Mouse (Mus musculus) liver, postnatal 0 days (tissue): Measurements from ENCODE around the gene Gm20388. TPM values are rescaled to one million over a fixed set of nuclear protein-coding genes. Genes with fewer than 3 reads are reported as not detected.

Source experiments
- ATAC-seq: fragments of 200-750 bp; cut with Nextera tagmentation; 2 replicates; pipeline ENCODE4 v1.8.0; 2017; ENCODE audit warnings: mild to moderate bottlenecking, moderate library complexity
- DNase-seq: peaks from one replicate; pipeline ENCODE4 v3.0.0-alpha.2; 2016
- H3K27ac ChIP-seq: fragments of 300-500 bp; sonication (generic); 2 replicates; pipeline ENCODE4 v1.5.1; 2014; ENCODE audit warnings: antibody characterized with exemption, moderate library complexity, mild to moderate bottlenecking, low read depth
- H3K27me3 ChIP-seq: fragments of 300-500 bp; sonication (generic); 2 replicates; pipeline ENCODE4 v1.6.1; 2014; ENCODE audit warnings: low read length, control low read depth, mixed read lengths; ENCODE audit not compliant: insufficient read depth
- H3K36me3 ChIP-seq: fragments of 300-500 bp; sonication (generic); replicated peaks from 2 replicates; pipeline ENCODE4 v1.6.1; 2014; ENCODE audit warnings: mild to moderate bottlenecking, control low read depth, low read length, moderate library complexity, mixed read lengths; ENCODE audit not compliant: insufficient read depth
- H3K4me1 ChIP-seq: fragments of 300-500 bp; sonication (generic); 2 replicates; pipeline ENCODE4 v1.6.1; 2014; ENCODE audit warnings: antibody characterized with exemption, mild to moderate bottlenecking, control low read depth; ENCODE audit not compliant: insufficient read depth
- H3K4me2 ChIP-seq: fragments of 300-500 bp; sonication (generic); 2 replicates; pipeline ENCODE4 v1.6.1; 2014; ENCODE audit warnings: low read depth, mild to moderate bottlenecking, low read length, moderate library complexity, mixed read lengths
- H3K4me3 ChIP-seq: fragments of 300-500 bp; sonication (generic); 2 replicates; pipeline ENCODE4 v1.5.1; 2014; ENCODE audit warnings: low read depth, low read length
- H3K9ac ChIP-seq: fragments of 300-500 bp; sonication (generic); replicated peaks from 2 replicates; pipeline ENCODE4 v1.6.1; 2014; ENCODE audit warnings: mild to moderate bottlenecking, moderate library complexity
- H3K9me3 ChIP-seq: fragments of 300-500 bp; sonication (generic); 2 replicates; pipeline ENCODE4 v1.6.1; 2016; ENCODE audit warnings: mild to moderate bottlenecking, control low read depth, low read length, mixed read lengths
- CTCF ChIP-seq: sonication (generic); IDR thresholded peaks from 2 replicates; pipeline ENCODE4 v1.5.1; 2016; ENCODE audit warnings: antibody characterized with exemption, low read depth
- EP300 ChIP-seq: IDR thresholded peaks from 2 replicates; pipeline ENCODE4 v1.6.1; 2016; ENCODE audit warnings: antibody characterized with exemption, low read depth, mild to moderate bottlenecking
- WGBS: fragments of 180-500 bp; shearing (Covaris S2); extraction: QIAGEN DNeasy Blood & Tissue Kit; methylation state at CpG from one replicate; pipeline ENCODE4 v1.1.7; 2014; ENCODE audit not compliant: insufficient replicate concordance; 5-methylcytosine and 5-hydroxymethylcytosine counted together
- polyA plus RNA-seq: library from polyadenylated mRNA; unstranded; fragments of >200 nt; fragmentation: Nextera tagmentation; extraction: Ambion mirVana; gene quantifications from 2 replicates; pipeline ENCODE4 v1.2.1, GENCODE M21; 2015

Gm20388 gene
- polyA plus RNA-seq, 1 experiment from 2014 or later = not detected

DNA sequence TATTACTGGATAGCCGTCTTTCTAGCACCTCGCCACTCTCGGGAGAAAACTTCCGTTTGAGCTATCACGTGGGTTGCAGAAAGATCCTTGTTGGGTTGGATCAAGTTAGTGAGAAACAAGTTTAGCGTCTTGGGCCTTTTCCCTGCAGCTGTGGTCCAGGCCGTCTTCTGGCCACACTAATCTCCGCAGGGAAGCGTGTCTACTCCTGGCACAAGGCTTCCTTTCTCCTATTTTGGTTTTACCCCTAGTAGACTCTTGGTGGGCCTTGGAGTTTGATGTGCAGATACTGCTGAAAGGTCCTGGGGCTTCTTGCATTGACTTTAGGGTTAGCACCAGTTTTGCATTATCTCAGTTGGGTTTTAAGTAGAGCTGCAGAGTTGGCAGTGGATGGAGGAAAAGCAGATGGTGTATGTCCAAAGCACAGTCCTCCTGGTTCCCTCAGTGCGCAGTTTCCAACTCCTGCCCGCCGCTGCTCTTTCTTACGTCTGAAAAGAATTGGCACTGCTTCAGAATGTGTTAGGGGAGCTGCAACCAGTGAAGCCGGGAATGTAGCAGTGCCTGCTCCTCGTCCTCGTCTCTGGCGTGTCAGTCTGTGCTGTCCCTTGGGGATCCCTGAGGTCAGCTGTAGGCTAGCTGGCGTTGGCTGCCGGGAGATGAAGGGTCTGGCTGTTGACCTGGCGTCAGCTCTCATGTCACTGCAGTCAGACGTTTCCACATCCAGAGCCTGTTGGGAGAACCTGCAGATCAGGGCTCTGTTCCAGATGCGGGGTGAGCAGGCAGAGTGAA, 2107.6 kb downstream of the Gm20388 start:
- no peak for DNase-seq
- peaks cover 18% of the 10 kb centered on the region for H3K36me3 ChIP-seq
- TF ChIP-seq CTCF (no peak), EP300 (no peak)

DNA sequence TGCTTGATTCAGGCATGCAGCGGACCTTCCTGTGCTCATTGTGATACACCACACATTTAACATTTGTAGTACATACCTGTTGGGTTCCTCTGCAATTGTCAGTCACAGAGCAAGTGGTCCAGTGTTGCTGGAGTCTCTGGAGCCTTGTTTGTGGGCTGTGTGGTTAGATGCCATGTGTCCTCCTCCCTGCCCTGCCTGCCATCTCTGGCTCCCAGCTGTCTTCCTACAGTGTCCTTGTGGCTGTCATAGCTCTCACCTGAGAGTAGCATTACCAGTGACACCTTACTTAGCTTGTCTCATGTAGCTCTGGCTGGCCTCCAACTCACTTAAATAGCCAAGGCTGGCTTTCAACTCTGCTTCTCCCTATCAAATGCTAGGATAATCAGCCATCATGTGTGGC, 2108.5 kb downstream of the Gm20388 start:
- no peak overlapping the region for H3K4me3 ChIP-seq
- H3K4me2 ChIP-seq = no peak overlapping the region
- ATAC-seq (no peak), DNase-seq (no peak)
- H3K27ac ChIP-seq = no peak overlapping the region
- H3K27me3 ChIP-seq = no peaks in the 10 kb centered on the region
- TF ChIP-seq EP300 (no peak), CTCF (no peak)
- H3K4me1 ChIP-seq = peaks cover 12% of the 10 kb centered on the region
- H3K36me3 ChIP-seq = peaks cover 20% of the 10 kb centered on the region
- no peaks in the 10 kb centered on the region for H3K9me3 ChIP-seq
- whole genome bisulfite sequencing = 93% methylated on average over 1 of the region's 1 CpGs
- H3K9ac ChIP-seq = no peak overlapping the region

More for the DNA sequence above, 2107.6 kb downstream of the Gm20388 start:
- Histone ChIP-seq H3K27me3 (no peaks in the 10 kb centered on the region), H3K9me3 (no peaks in the 10 kb centered on the region), H3K4me2 (no peak overlapping the region), H3K27ac (no peak overlapping the region), H3K9ac (no peak overlapping the region), H3K4me1 (peaks cover 12% of the 10 kb centered on the region), H3K4me3 (no peak overlapping the region)
- WGBS = 91% methylated on average over 22 of the region's 22 CpGs
- ATAC-seq = no peak

DNA sequence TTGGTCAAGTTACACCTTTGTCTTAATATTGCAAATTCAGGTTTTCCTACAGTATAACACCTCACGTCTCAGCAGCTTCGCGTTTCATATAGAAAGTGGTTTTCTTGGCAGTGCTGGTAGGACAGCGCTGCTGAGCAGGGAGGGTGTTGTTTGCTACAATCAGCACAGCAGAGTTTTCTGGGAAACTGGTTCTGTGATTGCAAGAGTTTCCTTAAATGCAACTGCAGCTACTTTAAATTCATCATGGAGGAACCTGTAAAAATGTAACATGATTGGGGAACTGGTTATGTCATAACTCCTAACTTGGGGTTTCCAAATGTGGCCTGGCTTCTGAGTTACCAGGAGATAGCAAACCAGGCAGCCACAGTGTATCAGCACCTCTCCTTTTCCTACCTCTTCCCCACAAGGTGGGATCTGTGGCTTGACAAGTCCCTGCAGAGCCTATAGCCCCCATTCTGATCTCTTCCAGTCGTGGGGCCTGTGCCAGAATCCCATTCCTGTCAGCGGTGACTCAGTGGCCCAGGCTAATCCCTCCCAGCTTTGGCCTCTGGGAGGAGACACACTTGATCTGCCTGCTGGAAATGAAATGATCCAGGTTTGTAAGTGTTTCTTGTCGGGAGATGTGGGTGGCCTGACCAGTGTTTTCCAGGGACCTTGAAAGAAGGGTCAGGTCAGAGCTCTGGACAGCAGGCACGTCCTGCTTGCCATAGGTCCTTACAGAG, 2109.6 kb downstream of the Gm20388 start:
- WGBS = 82% methylated on average over 8 of the region's 8 CpGs
- Histone ChIP-seq H3K36me3 (peaks cover 26% of the 10 kb centered on the region), H3K4me1 (peaks cover 12% of the 10 kb centered on the region)

DNA sequence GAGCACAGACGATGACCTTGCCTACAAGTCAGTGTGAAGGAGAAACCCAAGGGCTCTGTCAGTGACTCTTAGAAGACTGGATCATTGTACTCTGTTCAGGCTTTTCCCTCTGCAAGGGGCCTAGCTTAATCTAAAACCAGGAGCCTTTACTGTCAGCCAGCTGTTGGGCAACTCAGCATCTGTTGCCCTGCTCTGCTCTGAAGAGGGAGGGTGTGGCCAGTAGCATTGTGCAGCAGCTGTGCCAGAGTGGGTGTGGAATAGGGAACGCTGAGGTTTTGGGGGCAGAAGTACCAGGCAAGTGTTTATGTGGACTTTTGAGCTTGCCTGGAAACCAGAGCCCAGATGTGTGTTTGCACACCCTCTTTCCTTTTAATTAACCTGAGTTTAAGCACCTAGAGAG, 2111.1 kb downstream of the Gm20388 start:
- H3K4me2 ChIP-seq = no peak overlapping the region
- no peak overlapping the region for H3K9ac ChIP-seq
- H3K27ac ChIP-seq = peak overlapping the region; percentile 58
- no peaks in the 10 kb centered on the region for H3K27me3 ChIP-seq
- peaks cover 41% of the 10 kb centered on the region for H3K36me3 ChIP-seq
- H3K9me3 ChIP-seq = no peaks in the 10 kb centered on the region
- H3K4me3 ChIP-seq = no peak overlapping the region
- H3K4me1 ChIP-seq = peaks cover 12% of the 10 kb centered on the region
- DNase-seq = peak; percentile 53
- TF ChIP-seq EP300 (no peak), CTCF (no peak)
- ATAC-seq = peak; percentile 96
- WGBS = 62% methylated on average over 2 of the region's 2 CpGs

More for the DNA sequence above, 2109.6 kb downstream of the Gm20388 start:
- Histone ChIP-seq H3K4me3 (no peak overlapping the region), H3K4me2 (no peak overlapping the region), H3K27me3 (no peaks in the 10 kb centered on the region), H3K9me3 (no peaks in the 10 kb centered on the region), H3K27ac (no peak overlapping the region), H3K9ac (no peak overlapping the region)
- ATAC-seq (no peak), DNase-seq (no peak)
- no peak for TF ChIP-seq CTCF
- TF ChIP-seq EP300 = no peak

DNA sequence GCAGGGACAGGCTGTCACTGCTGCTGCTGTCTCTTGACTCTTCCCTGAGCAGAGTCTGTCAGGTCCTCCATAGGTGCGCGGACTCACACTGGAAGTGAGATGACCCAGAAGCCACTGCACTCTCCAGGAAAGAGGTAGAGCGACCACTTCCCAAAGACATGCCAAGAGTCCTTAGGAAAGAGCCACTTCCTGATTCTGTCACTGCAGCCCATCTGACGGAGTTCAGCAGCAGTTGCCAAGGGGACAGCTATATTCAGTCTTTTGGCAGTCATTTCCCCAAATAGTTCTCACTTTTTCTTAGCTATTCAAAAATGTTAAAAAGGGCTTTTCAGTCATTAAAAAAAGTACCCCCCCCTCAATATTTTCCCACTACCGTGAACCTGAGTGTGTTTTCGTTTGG, 2111.6 kb downstream of the Gm20388 start:
- no peak overlapping the region for H3K4me3 ChIP-seq
- no peaks in the 10 kb centered on the region for H3K9me3 ChIP-seq
- ATAC-seq (no peak; the same call in 1 of the 2 replicates), DNase-seq (no peak)
- H3K27ac ChIP-seq = peak overlapping the region; percentile 58
- WGBS = 72% methylated on average over 6 of the region's 6 CpGs
- H3K9ac ChIP-seq = no peak overlapping the region
- H3K4me2 ChIP-seq = no peak overlapping the region
- TF ChIP-seq EP300 (no peak), CTCF (no peak)
- no peaks in the 10 kb centered on the region for H3K27me3 ChIP-seq
- H3K4me1 ChIP-seq = peaks cover 12% of the 10 kb centered on the region
- H3K36me3 ChIP-seq = peaks cover 44% of the 10 kb centered on the region

DNA sequence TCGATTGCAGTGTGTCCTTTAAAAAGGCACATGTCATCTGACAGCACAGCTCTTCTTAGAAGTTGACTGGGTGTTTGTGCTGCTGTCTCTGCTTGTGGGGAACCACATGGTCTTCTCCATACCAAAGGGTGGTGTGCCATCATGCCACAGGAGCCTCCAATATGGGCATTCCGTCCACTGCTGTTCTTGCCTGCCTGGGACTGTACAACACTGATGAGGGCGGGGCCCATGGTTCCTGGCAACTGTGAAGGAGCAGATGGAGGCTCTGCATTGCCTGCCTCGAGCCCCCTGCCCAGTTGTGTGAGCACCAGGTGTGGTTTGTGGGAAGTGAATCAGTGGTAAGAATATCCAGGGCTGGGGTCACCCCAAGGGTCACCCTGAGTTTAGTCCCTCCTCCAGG, 2112.1 kb downstream of the Gm20388 start:
- Histone ChIP-seq H3K9me3 (no peaks in the 10 kb centered on the region), H3K27me3 (no peaks in the 10 kb centered on the region), H3K27ac (no peak overlapping the region), H3K4me1 (peaks cover 12% of the 10 kb centered on the region), H3K9ac (no peak overlapping the region), H3K36me3 (peaks cover 40% of the 10 kb centered on the region), H3K4me3 (no peak overlapping the region), H3K4me2 (no peak overlapping the region)
- ATAC-seq = no peak
- no peak for DNase-seq
- TF ChIP-seq EP300 = no peak
- TF ChIP-seq CTCF = no peak
- 76% methylated on average over 4 of the region's 4 CpGs for WGBS
